Mouse (Mus musculus) kidney, embryonic 14.5 days (tissue): ENCODE results near the gene Txlng. TPM values are rescaled to one million over a fixed set of nuclear protein-coding genes. Genes with fewer than 3 reads are reported as not detected.
A peak's percentile ranks its signal among the peaks of the same experiment; 100 is the strongest.

ENCODE experiments used
- ATAC-seq: fragments of 200-750 bp; cut with Nextera tagmentation; 2 replicates; pipeline ENCODE4 v1.8.0; 2017; ENCODE audit warnings: moderate number of reproducible peaks, mild to moderate bottlenecking, moderate TSS enrichment, moderate library complexity; ENCODE audit not compliant: low FRiP score, low TSS enrichment
- H3K27ac ChIP-seq: fragments of 300-500 bp; sonication (generic); 2 replicates; pipeline ENCODE4 v1.5.1; 2014; ENCODE audit warnings: low read depth, mild to moderate bottlenecking, low read length, moderate library complexity, mixed read lengths
- H3K27me3 ChIP-seq: fragments of 300-500 bp; sonication (generic); 2 replicates; pipeline ENCODE4 v1.6.1; 2014; ENCODE audit warnings: mild to moderate bottlenecking, low read length; ENCODE audit not compliant: control insufficient read depth, insufficient read depth
- H3K36me3 ChIP-seq: fragments of 300-500 bp; sonication (generic); 2 replicates; pipeline ENCODE4 v1.6.1; 2014; ENCODE audit warnings: low read length, mixed read lengths; ENCODE audit not compliant: control insufficient read depth, insufficient read depth
- H3K4me1 ChIP-seq: fragments of 300-500 bp; sonication (generic); 2 replicates; pipeline ENCODE4 v1.6.1; 2014; ENCODE audit warnings: low read length, mixed read lengths; ENCODE audit not compliant: control insufficient read depth, insufficient read depth
- H3K4me2 ChIP-seq: fragments of 300-500 bp; sonication (generic); replicated peaks from 2 replicates; pipeline ENCODE4 v1.6.1; 2014; ENCODE audit warnings: low read depth, mild to moderate bottlenecking, low read length
- H3K4me3 ChIP-seq: fragments of 300-500 bp; sonication (generic); 2 replicates; pipeline ENCODE4 v1.5.1; 2014; ENCODE audit warnings: mild to moderate bottlenecking, low read length
- H3K9ac ChIP-seq: fragments of 300-500 bp; sonication (generic); 2 replicates; pipeline ENCODE4 v1.6.1; 2014; ENCODE audit warnings: low read depth, mild to moderate bottlenecking, low read length, moderate library complexity
- H3K9me3 ChIP-seq: fragments of 300-500 bp; sonication (generic); 2 replicates; pipeline ENCODE4 v1.6.1; 2016; ENCODE audit warnings: low read length; ENCODE audit not compliant: control insufficient read depth
- WGBS: fragments of 180-500 bp; shearing (Covaris S2); extraction: QIAGEN DNeasy Blood & Tissue Kit; methylation state at CpG from one replicate; pipeline ENCODE4 v1.1.7; 2014; 5-methylcytosine and 5-hydroxymethylcytosine counted together
- polyA plus RNA-seq: library from polyadenylated mRNA; unstranded; fragments of >200 nt; fragmentation: Nextera tagmentation; extraction: Ambion mirVana; gene quantifications from 2 replicates; pipeline ENCODE4 v1.2.1, GENCODE M21; 2014

The Txlng gene
- polyA plus RNA-seq, 1 experiment from 2014 or later, result 17.6 TPM

DNA sequence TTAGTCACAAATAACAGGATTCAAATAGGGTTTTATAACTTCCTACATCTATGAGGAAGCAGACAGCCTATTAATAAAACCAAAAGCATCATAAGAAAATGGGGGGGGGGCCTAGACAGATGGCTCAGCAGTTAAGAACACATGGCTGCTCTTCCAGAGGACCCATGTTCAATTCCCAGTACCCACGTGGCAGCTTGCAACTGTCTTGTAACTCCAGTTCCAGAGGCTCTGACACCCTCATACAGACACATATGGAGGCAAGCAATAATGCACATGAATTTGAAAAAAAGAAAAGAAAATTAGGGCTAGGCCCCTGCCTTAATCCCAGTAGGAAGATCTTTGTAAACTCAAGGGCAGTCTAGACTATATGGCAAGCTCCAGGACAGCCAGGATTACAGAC is 40.9 kb downstream of the Txlng start:
- Histone ChIP-seq H3K27ac (no peak overlapping the region), H3K9me3 (no peaks in the 10 kb centered on the region), H3K4me3 (no peak overlapping the region), H3K4me2 (no peak overlapping the region), H3K9ac (no peak overlapping the region), H3K4me1 (no peaks in the 10 kb centered on the region), H3K36me3 (peaks cover 14% of the 10 kb centered on the region; the same call in 1 of the 2 replicates), H3K27me3 (no peaks in the 10 kb centered on the region; the same call in 1 of the 2 replicates)
- WGBS, result 58% methylated on average over 1 of the region's 1 CpGs
- ATAC-seq, result no peak

DNA sequence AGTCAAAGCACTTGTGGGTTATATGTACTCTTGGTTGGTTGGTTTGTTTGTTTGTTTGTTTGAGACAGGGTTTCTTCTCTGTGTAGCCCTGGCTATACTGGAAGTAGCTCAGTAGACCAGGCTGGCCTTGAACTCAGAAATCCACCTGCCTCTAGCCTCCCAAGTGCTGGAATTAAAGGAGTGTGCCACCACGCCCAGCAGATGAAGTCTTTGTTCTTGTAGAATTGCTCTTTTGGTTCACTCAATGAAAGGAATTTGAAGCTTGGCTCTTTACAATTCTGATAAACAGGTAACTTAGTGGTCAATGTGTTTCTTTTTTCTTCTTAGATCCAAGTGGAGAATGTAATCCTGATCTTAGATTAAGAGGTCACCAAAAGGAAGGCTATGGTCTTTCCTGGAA is 58.5 kb downstream of the Txlng start:
- WGBS, result 85% methylated on average over 1 of the region's 1 CpGs
- peaks cover 56% of the 10 kb centered on the region; the same call in 1 of the 2 replicates for H3K36me3 ChIP-seq

DNA sequence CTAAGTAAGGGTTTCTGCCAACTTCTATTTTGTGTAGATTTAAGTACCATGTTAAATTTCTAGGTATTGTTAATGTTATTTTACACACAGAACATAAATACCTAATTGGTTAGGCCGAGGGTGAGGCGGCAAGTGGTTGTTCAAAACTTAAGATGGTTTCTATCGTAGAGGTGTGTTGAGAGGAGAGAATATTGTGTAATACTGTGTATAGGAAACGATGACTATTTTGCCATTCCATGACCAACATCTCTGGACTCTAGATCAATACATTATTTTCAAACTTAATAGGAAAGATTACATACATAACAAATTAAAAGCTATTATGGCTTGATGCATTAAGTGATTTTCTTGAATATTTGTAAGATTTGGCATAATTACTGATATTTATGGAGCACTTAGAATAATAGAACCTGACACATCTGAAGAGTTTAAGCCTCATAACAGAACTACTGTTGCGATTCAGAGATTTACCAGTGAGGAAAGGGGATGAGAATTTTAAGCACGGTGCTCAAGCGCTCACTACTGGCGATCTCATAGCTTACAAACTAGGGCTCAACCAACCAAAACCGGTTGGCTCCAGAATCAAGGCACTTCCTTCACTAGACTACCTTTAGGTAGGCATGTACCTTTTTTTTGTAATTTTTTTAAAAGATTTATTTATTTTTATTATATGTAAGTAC is 67.4 kb downstream of the Txlng start:
- H3K9ac ChIP-seq, result peak overlapping the region; percentile 84
- no peaks in the 10 kb centered on the region for H3K27me3 ChIP-seq
- H3K36me3 ChIP-seq, result peaks cover 8% of the 10 kb centered on the region; the same call in 1 of the 2 replicates
- 49% methylated on average over 9 of the region's 9 CpGs for WGBS
- no peaks in the 10 kb centered on the region for H3K4me1 ChIP-seq
- no peak overlapping the region for H3K27ac ChIP-seq
- peak overlapping the region; percentile 63 for H3K4me3 ChIP-seq
- H3K9me3 ChIP-seq, result no peaks in the 10 kb centered on the region
- ATAC-seq, result no peak
- peak overlapping the region; percentile 47 for H3K4me2 ChIP-seq

More for the DNA sequence above, 58.5 kb downstream of the Txlng start:
- Histone ChIP-seq H3K27me3 (no peaks in the 10 kb centered on the region), H3K4me2 (no peak overlapping the region), H3K9me3 (no peaks in the 10 kb centered on the region), H3K27ac (no peak overlapping the region), H3K4me3 (no peak overlapping the region), H3K4me1 (no peaks in the 10 kb centered on the region), H3K9ac (no peak overlapping the region)
- no peak for ATAC-seq

DNA sequence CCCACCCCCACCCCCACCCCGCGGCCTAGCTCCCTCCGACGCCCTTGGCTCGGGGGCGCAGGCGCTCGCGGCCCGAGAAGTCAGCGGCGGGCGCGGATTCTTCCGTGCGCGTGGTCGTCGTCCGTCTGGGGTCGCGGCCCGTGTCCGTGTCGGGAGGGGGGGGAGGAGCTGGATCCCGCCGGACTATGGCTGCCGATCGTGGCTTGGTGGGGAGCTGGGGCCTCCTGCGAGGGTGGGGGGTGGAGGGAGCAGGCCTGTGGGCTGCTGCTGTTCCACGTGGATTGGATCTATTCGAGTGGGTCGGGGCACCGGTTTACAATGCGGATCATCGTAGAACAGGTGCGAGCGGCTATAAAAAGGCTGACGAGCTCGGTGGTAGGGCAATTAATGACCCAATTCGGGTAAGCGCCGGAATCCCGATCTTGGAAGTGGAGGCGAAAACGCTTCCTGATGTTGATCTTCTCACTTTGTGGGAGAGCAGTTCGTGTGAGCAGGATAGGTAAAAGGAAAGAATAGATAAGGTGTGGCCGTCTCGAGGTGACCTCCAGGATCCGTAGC is 68.2 kb downstream of the Txlng start:
- H3K4me1 ChIP-seq, result no peaks in the 10 kb centered on the region
- H3K4me2 ChIP-seq, result peak overlapping the region; percentile 47
- H3K27ac ChIP-seq, result peak overlapping the region; percentile 98
- ATAC-seq, result no peak
- peaks cover 8% of the 10 kb centered on the region; the same call in 1 of the 2 replicates for H3K36me3 ChIP-seq
- 21% methylated on average over 45 of the region's 50 CpGs for WGBS
- peak overlapping the region; percentile 84 for H3K9ac ChIP-seq
- H3K27me3 ChIP-seq, result no peaks in the 10 kb centered on the region
- peak overlapping the region; percentile 63 for H3K4me3 ChIP-seq
- H3K9me3 ChIP-seq, result no peaks in the 10 kb centered on the region

DNA sequence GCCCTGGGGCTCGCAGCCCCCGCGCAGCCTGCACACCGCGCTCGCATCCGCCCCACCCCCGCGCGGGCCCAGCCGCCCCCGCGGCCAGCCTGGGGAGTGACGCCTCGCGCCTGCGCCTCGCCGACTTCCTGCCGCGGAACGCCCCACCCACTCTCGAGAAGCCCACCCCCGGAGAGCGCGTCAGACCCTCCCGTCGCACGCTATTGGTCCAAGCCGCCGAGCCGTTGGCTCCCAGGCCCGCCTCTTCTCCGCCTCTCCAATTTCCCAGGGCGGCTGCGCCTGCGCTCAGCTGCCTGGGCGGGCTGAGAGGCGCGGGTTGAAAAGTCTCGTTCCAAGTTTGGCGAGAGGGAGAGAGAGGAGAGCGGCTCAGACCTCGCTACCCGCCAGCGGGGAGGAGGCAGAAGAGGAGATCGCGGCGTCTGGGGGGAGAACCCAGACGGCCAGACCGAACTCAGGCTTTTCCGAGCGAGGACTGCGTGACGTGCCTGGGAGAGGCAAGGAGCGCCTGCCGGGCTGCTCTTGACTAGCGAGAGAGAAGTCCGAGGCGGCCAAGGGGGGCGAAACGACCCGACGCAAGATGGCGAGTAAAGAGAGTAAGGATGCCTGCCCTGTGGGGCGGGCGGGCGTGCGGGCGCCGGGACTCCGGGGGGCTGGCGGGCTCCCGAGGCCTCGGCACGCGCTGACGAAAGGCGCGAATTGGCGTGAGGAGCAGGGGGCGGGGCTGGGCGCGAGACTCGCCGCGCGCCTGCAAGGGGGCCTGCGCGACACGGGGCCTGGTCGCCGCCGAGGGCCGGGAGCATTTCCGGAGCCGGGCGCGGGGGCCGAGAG is 68.9 kb downstream of the Txlng start, which contains the start of gene Rbbp7:
Rbbp7 (plus strand) TSS at position 288 of the 828 bp plus-strand sequence.
- H3K4me1 ChIP-seq, result no peaks in the 10 kb centered on the region
- H3K9ac ChIP-seq, result peak within 1 kb of the TSS; percentile 84
- 36% methylated on average over 74 of the region's 100 CpGs for WGBS
- peak within 1 kb of the TSS; percentile 63 for H3K4me3 ChIP-seq
- peak; percentile 97 for ATAC-seq
- no peaks in the 10 kb centered on the region for H3K27me3 ChIP-seq
- peak within 1 kb of the TSS; percentile 47 for H3K4me2 ChIP-seq
- H3K9me3 ChIP-seq, result no peaks in the 10 kb centered on the region
- peak within 1 kb of the TSS; percentile 98 for H3K27ac ChIP-seq
- H3K36me3 ChIP-seq, result peaks cover 8% of the 10 kb centered on the region; the same call in 1 of the 2 replicates

DNA sequence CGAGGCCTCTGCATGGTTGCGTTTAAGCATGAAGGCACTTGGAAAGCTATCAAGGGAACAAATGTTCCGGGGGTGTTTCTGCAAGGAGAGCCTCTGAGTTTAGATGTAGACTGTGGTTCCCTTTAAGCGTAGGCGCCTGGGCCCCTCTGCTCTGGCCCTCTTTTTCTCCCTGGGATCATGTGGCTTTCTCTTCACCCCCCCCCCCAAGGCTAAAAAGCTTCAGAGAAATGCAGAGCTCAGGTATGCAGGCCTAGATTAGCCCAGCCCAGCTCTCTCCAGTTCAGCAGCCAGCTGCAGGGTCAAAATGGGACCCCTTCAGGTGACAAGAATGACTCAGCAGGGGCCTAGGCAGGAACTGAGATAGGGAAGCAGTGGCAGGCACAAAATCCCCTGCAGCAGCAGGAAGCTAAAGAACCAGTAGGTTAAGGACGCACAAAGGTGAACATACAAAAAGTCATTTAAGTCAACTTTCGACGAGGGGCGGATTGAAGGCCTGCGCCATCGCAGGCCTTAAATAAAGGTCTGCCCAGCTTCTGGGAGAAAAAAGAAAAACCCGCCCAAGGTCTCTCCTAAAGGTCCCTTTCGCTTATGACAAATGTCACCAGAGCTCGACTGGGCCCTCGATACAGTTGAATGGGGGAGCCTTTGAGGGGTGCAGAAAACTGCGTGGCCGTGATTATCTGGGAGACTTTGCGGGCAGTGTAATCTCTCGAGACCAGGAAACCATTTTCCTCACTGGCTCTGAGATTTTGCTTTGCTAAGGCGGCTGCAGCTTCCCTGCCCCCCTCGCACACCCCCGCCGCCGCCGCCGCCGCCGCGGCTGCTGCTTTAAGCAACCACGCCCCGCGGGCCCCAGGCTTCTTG is 69.8 kb downstream of the Txlng start:
- no peaks in the 10 kb centered on the region for H3K9me3 ChIP-seq
- peak; percentile 34; the same call in 1 of the 2 replicates for ATAC-seq
- no peaks in the 10 kb centered on the region for H3K4me1 ChIP-seq
- peaks cover 3% of the 10 kb centered on the region; the same call in 1 of the 2 replicates for H3K36me3 ChIP-seq
- H3K4me3 ChIP-seq, result peak overlapping the region; percentile 22; the same call in 1 of the 2 replicates
- peak overlapping the region; percentile 37 for H3K4me2 ChIP-seq
- 31% methylated on average over 32 of the region's 32 CpGs for WGBS
- peak overlapping the region; percentile 45; the same call in 1 of the 2 replicates for H3K9ac ChIP-seq
- H3K27ac ChIP-seq, result peak overlapping the region; percentile 92
- H3K27me3 ChIP-seq, result no peaks in the 10 kb centered on the region

DNA sequence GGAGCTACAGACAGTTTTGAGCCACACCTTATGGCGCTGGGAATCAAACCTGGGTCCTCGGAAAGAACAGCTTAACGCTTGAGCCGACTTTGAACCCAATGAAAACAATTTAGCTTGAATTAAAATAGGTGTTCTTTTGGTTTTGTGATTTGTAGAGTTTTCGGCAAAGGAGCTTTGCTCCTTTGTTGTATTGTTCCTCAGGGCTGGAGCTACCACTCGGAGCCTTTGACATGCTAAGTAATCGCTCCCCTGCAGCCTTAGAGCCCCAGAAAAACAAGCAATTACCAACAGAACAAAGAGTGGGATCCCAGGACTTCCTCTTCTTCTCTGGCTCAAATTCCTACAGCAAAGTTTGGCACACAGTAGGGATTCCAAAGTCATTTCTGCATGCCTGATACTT is 73.2 kb downstream of the Txlng start:
- Histone ChIP-seq H3K9me3 (no peaks in the 10 kb centered on the region), H3K4me2 (no peak overlapping the region), H3K27me3 (no peaks in the 10 kb centered on the region), H3K4me1 (no peaks in the 10 kb centered on the region), H3K4me3 (no peak overlapping the region), H3K36me3 (no peaks in the 10 kb centered on the region), H3K9ac (no peak overlapping the region), H3K27ac (no peak overlapping the region)
- no peak for ATAC-seq
- WGBS, result 70% methylated on average over 7 of the region's 7 CpGs

DNA sequence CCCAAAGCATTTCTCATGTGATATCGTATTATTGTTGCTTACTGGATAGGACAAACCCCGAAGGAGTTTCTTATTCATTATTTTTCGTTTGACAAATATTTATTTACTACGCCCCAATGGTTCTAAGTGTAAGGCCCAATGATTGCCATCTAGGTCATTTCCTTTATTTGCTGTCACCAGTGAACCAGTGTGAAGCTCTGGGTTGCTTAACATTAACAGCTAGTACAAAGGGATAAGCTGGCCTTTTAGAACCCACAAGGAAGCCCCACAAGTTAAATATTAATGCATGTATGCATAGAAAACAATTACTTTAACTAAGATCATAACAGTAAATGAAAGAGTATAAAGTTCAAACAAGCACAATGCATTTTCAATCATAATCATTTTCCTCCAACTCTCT is 74.9 kb downstream of the Txlng start:
- H3K36me3 ChIP-seq, result no peaks in the 10 kb centered on the region
- H3K9me3 ChIP-seq, result no peaks in the 10 kb centered on the region
- no peaks in the 10 kb centered on the region for H3K4me1 ChIP-seq
- WGBS, result 81% methylated on average over 4 of the region's 4 CpGs
- no peak for ATAC-seq
- H3K9ac ChIP-seq, result no peak overlapping the region
- H3K27ac ChIP-seq, result no peak overlapping the region
- H3K4me3 ChIP-seq, result no peak overlapping the region
- H3K27me3 ChIP-seq, result no peaks in the 10 kb centered on the region
- no peak overlapping the region for H3K4me2 ChIP-seq
